Mouse (Mus musculus) inflammation-experienced regulatory T-cells (primary cell): ENCODE data around the gene Cpn1. TPM values are rescaled to one million over a fixed set of nuclear protein-coding genes. Genes with fewer than 3 reads are reported as not detected.

ENCODE experiments used
- polyA plus RNA-seq, 2 experiments: library from polyadenylated mRNA; unstranded; fragments of 100-300 nt; shearing (Covaris generic); gene quantifications; one replicate each; pipeline ENCODE4 v1.2.1; 2017

The Cpn1 gene
- under 1 TPM in 1 of 2 experiments, not detected in 1; 0.44 TPM for polyA plus RNA-seq

DNA sequence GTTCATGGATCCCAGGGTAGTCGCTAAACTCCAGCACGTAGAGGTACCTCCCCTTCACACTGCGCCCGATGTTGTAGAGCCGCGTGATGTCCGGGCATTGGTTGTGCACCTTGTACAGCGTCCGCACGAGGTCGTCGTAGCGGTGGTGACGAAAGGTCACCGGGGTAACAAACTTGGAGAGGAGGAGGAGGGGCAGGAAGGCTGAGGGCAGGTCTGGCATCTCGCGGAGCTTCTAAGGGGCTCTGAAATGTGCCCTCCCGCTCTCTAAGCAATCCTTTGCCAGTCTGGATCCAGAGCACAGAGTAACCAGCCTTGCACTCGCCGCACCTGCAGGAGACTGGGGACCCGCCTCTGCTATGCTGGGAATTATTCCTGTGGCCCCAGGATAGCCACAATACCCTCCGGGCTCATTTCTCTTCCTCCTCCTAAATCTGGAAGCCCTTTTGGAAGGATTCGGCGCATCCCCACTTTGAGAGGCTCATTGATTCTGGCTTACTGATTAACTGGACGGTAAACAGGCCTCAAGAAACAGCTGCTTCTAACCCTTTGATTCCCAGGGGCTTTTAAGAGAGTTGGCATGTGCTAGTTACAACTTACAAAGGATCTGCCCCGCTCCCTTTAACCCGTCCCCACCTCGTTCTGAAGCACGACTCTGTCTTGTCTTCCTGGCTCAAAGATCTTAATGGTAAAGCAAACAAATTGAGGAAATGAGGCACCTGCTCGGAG, at the start of gene Cpn1:
Cpn1 (minus strand) TSS at position 488 of the 726 bp plus-strand sequence.

GRCm38 (mm10) chr19:44028972-44029371, 42.6 kb upstream of the Cpn1 start, which contains the start of gene Cyp2c23:
Gene Cyp2c23 (minus strand): TSS chr19:44029208.

DNA sequence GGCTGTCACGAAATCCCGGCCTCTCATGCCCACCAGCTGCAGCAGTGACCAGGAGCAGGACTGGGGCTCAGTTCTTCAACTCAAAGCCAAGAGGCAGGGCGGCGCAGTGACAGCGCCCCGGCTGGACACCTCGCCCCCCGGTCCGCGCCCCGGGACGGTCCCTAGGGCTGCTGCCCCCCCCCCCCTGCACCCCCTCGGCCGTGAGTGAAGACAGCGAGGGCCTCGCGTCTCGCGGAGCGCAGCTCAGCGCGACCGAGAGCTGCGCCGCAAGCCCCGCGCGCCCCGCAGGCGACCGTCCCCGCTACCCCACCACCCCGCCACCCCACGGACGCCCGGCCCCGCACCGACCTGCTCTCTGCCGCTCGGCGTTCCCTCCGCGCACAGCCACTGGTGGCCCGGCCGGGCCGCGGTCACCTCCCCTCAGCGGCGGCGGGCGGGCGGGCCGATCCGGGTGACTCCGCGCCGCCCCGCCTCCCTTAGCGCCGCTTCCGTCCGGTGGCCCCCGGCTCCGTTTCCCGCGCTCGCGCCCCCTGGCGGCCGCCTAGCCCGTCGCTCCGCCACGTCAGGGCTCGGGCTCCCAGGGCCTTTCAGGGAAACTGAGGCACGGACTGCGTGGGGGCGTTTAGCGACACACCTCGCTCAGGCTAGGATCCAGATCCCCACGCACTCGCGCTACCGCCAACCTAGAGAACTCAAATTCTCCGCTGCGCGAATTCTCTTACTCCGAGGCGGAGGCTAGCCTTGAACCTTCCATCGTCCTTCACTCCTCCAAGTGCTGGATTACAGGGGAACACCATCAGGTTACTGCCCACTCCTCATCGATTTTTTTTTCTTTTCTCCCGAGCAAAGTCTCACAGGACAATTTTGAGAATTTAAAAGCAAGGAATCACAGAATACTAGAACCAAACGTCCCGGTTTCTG, 46.3 kb downstream of the Cpn1 start, which contains the start of gene Dnmbp:
Dnmbp (minus strand) TSS at position 423 of the 921 bp plus-strand sequence.

Other genes with a start within 250 kb of the Cpn1 start
- gene Cutc, start 233.6 kb downstream of the Cpn1 start, polyA plus RNA-seq = 10 to 100 TPM; 14.5 to 21.5 TPM
- 10 to 100 TPM; 26.7 to 41.3 TPM for gene Cox15, start 233.6 kb downstream of the Cpn1 start, polyA plus RNA-seq
- gene Abcc2, start 204.4 kb downstream of the Cpn1 start, polyA plus RNA-seq = 1 to 10 TPM in 1 of 2 experiments, under 1 TPM in 1; 0.08 to 1.1 TPM
- 10 to 100 TPM in 1 of 2 experiments, 1 to 10 TPM in 1; 7.0 to 10.1 TPM for gene Dnmbp, start 46.4 kb downstream of the Cpn1 start, polyA plus RNA-seq
- gene Cyp2c23, start 42.7 kb upstream of the Cpn1 start, polyA plus RNA-seq = under 1 TPM; 0.24 to 0.45 TPM
- gene Erlin1, start 83.2 kb upstream of the Cpn1 start, polyA plus RNA-seq = 10 to 100 TPM in 1 of 2 experiments, 1 to 10 TPM in 1; 9.7 to 12.9 TPM
- 10 to 100 TPM; 72.9 to 80.4 TPM for gene Chuk, start 120.9 kb upstream of the Cpn1 start, polyA plus RNA-seq
- 10 to 100 TPM; 30.4 to 39.2 TPM for gene Cwf19l1, start 149.3 kb upstream of the Cpn1 start, polyA plus RNA-seq
- gene Bloc1s2, start 159.9 kb upstream of the Cpn1 start, polyA plus RNA-seq = 100 to 1,000 TPM; 110 to 135 TPM
- 1 to 10 TPM in 1 of 2 experiments, under 1 TPM in 1; 0.13 to 1.0 TPM for gene Pkd2l1, start 205.9 kb upstream of the Cpn1 start, polyA plus RNA-seq
- under 1 TPM; 0.05 to 0.53 TPM for gene Scd3, start 216.7 kb upstream of the Cpn1 start, polyA plus RNA-seq